Mouse (Mus musculus): Measurements from ENCODE around the gene Polr3f. TPM values are rescaled to one million over a fixed set of nuclear protein-coding genes. Genes with fewer than 3 reads are reported as not detected.
A peak's percentile ranks its signal among the peaks of the same experiment; 100 is the strongest.

Gene Polr3f
- total RNA-seq, 2 experiments from 2014 or later = 3.5 to 9.2 TPM

DNA sequence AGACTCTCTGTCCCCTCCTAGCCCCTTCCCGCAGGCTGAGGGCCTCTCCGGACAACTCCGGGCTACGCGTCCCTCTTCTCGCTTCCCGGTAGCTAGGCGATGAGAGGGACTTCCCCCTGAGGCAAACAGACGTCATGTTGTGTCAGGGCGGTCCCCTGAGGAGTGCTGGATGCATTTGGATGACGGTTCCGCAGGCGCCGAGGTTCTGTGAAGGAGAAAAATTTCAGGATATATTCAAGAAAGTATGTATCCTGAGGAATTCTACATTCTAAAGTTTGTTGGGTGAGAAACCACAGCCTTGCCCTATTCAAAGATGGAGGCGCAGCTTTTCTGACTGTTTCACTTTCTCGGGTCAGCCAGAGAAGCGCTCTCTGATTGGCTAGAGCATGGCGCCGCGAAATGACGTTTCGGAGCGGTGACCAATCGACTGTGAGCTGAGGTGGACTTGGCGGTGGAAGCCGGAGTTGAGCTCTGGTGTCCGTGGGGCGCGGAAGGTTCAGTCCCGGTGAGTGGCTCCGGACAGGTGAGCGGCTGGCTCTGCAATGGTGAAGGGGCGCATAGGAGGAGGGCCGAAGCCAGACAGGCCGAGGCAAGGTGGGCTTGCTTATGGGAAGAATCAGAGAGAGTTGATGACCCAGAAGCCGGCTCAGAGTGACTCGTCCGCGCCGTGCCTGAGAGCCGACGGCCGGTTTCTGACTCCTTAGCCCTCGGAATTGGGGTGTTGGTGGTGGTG is 28.5 kb downstream of the Polr3f start, which contains the start of gene Sec23b:
Gene Sec23b, plus strand, starts transcription at position 410 of the 733 bp plus-strand sequence.
- peak; percentile 98 for ATAC-seq (replicated peaks; ENCODE audit: low FRiP score, poor library complexity, severe bottlenecking)

- ATAC-seq (replicated peaks; ENCODE audit: low FRiP score, poor library complexity, severe bottlenecking) = no peak
These were observed 61.2 kb downstream of the Polr3f start for GRCm38 (mm10) chr2:144588723-144589122.

Other genes with a start within 250 kb of the Polr3f start
- gene Ovol2, start 195.6 kb upstream of the Polr3f start, total RNA-seq (2015; ENCODE audit: low replicate concordance) = not detected in 2 replicates
- not detected in 2 replicates for gene Ovol2, start 195.6 kb upstream of the Polr3f start, total RNA-seq (2017; ENCODE audit: low replicate concordance)
- gene Kat14, start 158.7 kb upstream of the Polr3f start, total RNA-seq (2015; ENCODE audit: low replicate concordance) = 10.5 and 16.6 TPM in 2 replicates
- 11.7 and 23.0 TPM in 2 replicates for gene Kat14, start 158.7 kb upstream of the Polr3f start, total RNA-seq (2017; ENCODE audit: low replicate concordance)
- gene Pet117, start 158.7 kb upstream of the Polr3f start, total RNA-seq (2015; ENCODE audit: low replicate concordance) = not detected in 2 replicates
- 12.1 TPM in 1 of 2 replicates, not detected in the other for gene Pet117, start 158.7 kb upstream of the Polr3f start, total RNA-seq (2017; ENCODE audit: low replicate concordance)
- gene Dzank1, start 304 bp upstream of the Polr3f start, total RNA-seq (2015; ENCODE audit: low replicate concordance) = not detected in 2 replicates
- gene Dzank1, start 304 bp upstream of the Polr3f start, total RNA-seq (2017; ENCODE audit: low replicate concordance) = not detected in 2 replicates
- 1.7 and 5.0 TPM in 2 replicates for gene Rbbp9, start 23.2 kb downstream of the Polr3f start, total RNA-seq (2015; ENCODE audit: low replicate concordance)
- gene Rbbp9, start 23.2 kb downstream of the Polr3f start, total RNA-seq (2017; ENCODE audit: low replicate concordance) = 0.38 and 2.1 TPM in 2 replicates
- 28.9 and 47.6 TPM in 2 replicates for gene Sec23b, start 28.5 kb downstream of the Polr3f start, total RNA-seq (2015; ENCODE audit: low replicate concordance)
- gene Sec23b, start 28.5 kb downstream of the Polr3f start, total RNA-seq (2017; ENCODE audit: low replicate concordance) = 30.0 and 41.5 TPM in 2 replicates
- 7.2 TPM in 1 of 2 replicates, not detected in the other for gene Smim26, start 66.3 kb downstream of the Polr3f start, total RNA-seq (2015; ENCODE audit: low replicate concordance)
- gene Smim26, start 66.3 kb downstream of the Polr3f start, total RNA-seq (2017; ENCODE audit: low replicate concordance) = not detected in 2 replicates
- 4.2 and 5.4 TPM in 2 replicates for gene Dtd1, start 72.2 kb downstream of the Polr3f start, total RNA-seq (2015; ENCODE audit: low replicate concordance)
- gene Dtd1, start 72.2 kb downstream of the Polr3f start, total RNA-seq (2017; ENCODE audit: low replicate concordance) = 3.6 and 14.5 TPM in 2 replicates